Mouse (Mus musculus): ENCODE data around the gene Epha2.

GRCm38 (mm10) chr4:141279783-141280182 lies 21.3 kb upstream of the Epha2 start:
- no peak for TF ChIP-seq EP300 (IDR thresholded peaks at IDR 0.05)
- TF ChIP-seq CTCF (IDR thresholded peaks at IDR 0.05), result no peak

All from lung, postnatal 0 days (tissue).